Mouse (Mus musculus) myocyte (in vitro differentiated cells): ENCODE measurements around the gene Gdpd5.

Experiments used
- MAX ChIP-seq: IDR thresholded peaks from one replicate; pipeline ENCODE4 v1.6.1; 2011; ENCODE audit warnings: low read depth, mild to moderate bottlenecking, control low read depth
- MYOD1 ChIP-seq, 3 experiments: IDR thresholded peaks; one replicate each; pipeline ENCODE4 v1.6.1; 2011; ENCODE audit warnings: control low read depth in 2 of 3, low read depth in 2 of 3, mild to moderate bottlenecking in 2 of 3, moderate library complexity in 1 of 3; ENCODE audit not compliant: insufficient read length in 2 of 3, control insufficient read depth in 1 of 3
- MYOG ChIP-seq, 3 experiments: IDR thresholded peaks; one replicate each; pipeline ENCODE4 v1.6.1; 2011; ENCODE audit warnings: control low read depth in 2 of 3, low read depth in 2 of 3, mild to moderate bottlenecking in 2 of 3; ENCODE audit not compliant: insufficient read length in 2 of 3, control insufficient read depth in 1 of 3, insufficient read depth in 1 of 3
- POLR2A ChIP-seq: IDR thresholded peaks from one replicate; pipeline ENCODE4 v1.6.1; 2011; ENCODE audit warnings: low read depth, mild to moderate bottlenecking, control low read depth, moderate library complexity; ENCODE audit not compliant: insufficient read length
- POLR2AphosphoS2 ChIP-seq: IDR thresholded peaks from one replicate; pipeline ENCODE4 v1.6.1; 2011; ENCODE audit warnings: low read depth, control low read depth; ENCODE audit not compliant: insufficient read length
- SRF ChIP-seq: IDR thresholded peaks from one replicate; pipeline ENCODE4 v1.6.1; 2011; ENCODE audit warnings: low read depth; ENCODE audit not compliant: control insufficient read depth, insufficient read length
- TCF12 ChIP-seq: IDR thresholded peaks from one replicate; pipeline ENCODE4 v1.6.1; 2011; ENCODE audit warnings: mild to moderate bottlenecking, control low read depth; ENCODE audit not compliant: poor library complexity, insufficient read depth, severe bottlenecking
- TCF3 ChIP-seq: IDR thresholded peaks from one replicate; pipeline ENCODE4 v1.6.1; 2011; ENCODE audit warnings: low read depth, control low read depth; ENCODE audit not compliant: insufficient read length
- USF1 ChIP-seq: IDR thresholded peaks from one replicate; pipeline ENCODE4 v1.6.1; 2011; ENCODE audit warnings: low read depth, mild to moderate bottlenecking, control low read depth, moderate library complexity

DNA sequence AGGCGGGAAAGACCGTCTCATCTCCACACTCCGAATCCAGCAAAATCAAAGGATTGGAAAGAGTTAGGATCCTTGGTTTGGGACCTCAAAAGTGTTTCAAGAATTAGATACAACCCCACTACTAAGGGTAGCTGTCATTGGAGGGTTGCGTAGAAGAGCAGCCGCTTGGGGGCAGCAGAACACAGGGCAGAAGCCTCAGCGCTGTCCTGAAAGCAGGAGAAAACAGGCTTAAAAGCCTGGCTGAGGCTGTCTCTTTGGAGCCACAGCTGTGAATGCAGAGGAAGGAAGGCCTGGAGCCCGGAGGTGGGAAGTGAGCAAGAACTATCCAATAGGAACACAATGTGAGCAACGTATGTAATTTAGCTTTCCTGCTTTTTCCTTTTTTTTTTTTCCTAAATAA lies 119.0 kb downstream of the Gdpd5 start:
- TF ChIP-seq TCF12: no peak
- TF ChIP-seq TCF3: no peak
- no peak for TF ChIP-seq USF1
- TF ChIP-seq POLR2A: no peak
- no peak for TF ChIP-seq MAX
- no peak for TF ChIP-seq POLR2AphosphoS2
- no peak for TF ChIP-seq MYOG (IDR thresholded peaks at IDR 0.05; ENCODE audit: control insufficient read depth in 1 of 3, insufficient read depth in 1 of 3, insufficient read length in 2 of 3, low read depth in 2 of 3)
- no peak for TF ChIP-seq MYOD1 (IDR thresholded peaks at IDR 0.05; ENCODE audit: control insufficient read depth in 1 of 3, insufficient read length in 2 of 3, low read depth in 2 of 3)
- TF ChIP-seq SRF: no peak
